Mouse (Mus musculus) embryonic facial prominence, embryonic 10.5 days (tissue): ENCODE data around the gene Lrch1. TPM values are rescaled to one million over a fixed set of nuclear protein-coding genes. Genes with fewer than 3 reads are reported as not detected.
A peak's percentile ranks its signal among the peaks of the same experiment; 100 is the strongest.

Experiments
- DNase-seq: peaks from one replicate; pipeline ENCODE4 v3.0.0-alpha.2; 2017; ENCODE audit warnings: low spot score
- H3K27ac ChIP-seq: fragments of 300-500 bp; sonication (generic); replicated peaks from 2 replicates; pipeline ENCODE4 v1.5.1; 2016; ENCODE audit warnings: mild to moderate bottlenecking
- H3K27me3 ChIP-seq: fragments of 300-500 bp; sonication (generic); replicated peaks from 2 replicates; pipeline ENCODE4 v1.6.1; 2016; ENCODE audit warnings: low read depth, mild to moderate bottlenecking; ENCODE audit not compliant: poor library complexity, severe bottlenecking
- H3K36me3 ChIP-seq: fragments of 300-500 bp; sonication (generic); replicated peaks from 2 replicates; pipeline ENCODE4 v1.6.1; 2016; ENCODE audit warnings: mild to moderate bottlenecking, moderate library complexity
- H3K4me1 ChIP-seq: fragments of 300-500 bp; sonication (generic); 2 replicates; pipeline ENCODE4 v1.6.1; 2016
- H3K4me3 ChIP-seq: fragments of 300-500 bp; sonication (generic); 2 replicates; pipeline ENCODE4 v1.5.1; 2016; ENCODE audit warnings: mild to moderate bottlenecking, moderate library complexity
- H3K9me3 ChIP-seq: fragments of 300-500 bp; sonication (generic); 2 replicates; pipeline ENCODE4 v1.6.1; 2016; ENCODE audit warnings: mild to moderate bottlenecking
- WGBS: fragments of 180-500 bp; shearing (Covaris S2); methylation state at CpG from one replicate; pipeline ENCODE4 v1.1.7; 2016; 5-methylcytosine and 5-hydroxymethylcytosine counted together
- polyA plus RNA-seq: library from polyadenylated mRNA; unstranded; fragments of >200 nt; fragmentation: Nextera tagmentation; extraction: Ambion mirVana; gene quantifications from 2 replicates; pipeline ENCODE4 v1.2.1, GENCODE M21; 2016

Gene Lrch1
- polyA plus RNA-seq, 1 experiment from 2014 or later: 9.1 TPM

DNA sequence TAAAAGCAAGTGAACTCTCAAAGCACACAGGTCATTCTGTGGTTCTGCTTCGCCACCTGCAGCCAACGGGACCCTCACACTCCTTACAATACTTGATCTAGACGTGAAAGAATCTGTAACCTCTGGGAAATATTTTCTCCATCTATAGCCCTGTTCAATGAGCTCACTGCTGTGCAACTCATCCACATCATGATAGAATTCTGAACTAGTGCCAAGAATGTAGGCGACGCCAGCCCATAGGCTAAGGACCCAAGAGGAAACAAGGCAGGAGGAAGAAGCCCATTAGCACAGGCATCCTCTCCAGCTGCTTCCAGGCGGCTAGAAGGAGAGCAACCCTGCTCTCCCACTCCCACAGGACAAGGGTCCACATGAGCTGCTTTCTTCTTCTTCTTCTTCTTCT, 98.7 kb downstream of the Lrch1 start:
- H3K9me3 ChIP-seq: no peaks in the 10 kb centered on the region
- no peaks in the 10 kb centered on the region for H3K27me3 ChIP-seq
- DNase-seq: no peak
- 87% methylated on average over 6 of the region's 6 CpGs for WGBS
- H3K4me3 ChIP-seq: no peak overlapping the region
- peaks cover 42% of the 10 kb centered on the region for H3K4me1 ChIP-seq
- H3K36me3 ChIP-seq: no peaks in the 10 kb centered on the region
- no peak overlapping the region for H3K27ac ChIP-seq

DNA sequence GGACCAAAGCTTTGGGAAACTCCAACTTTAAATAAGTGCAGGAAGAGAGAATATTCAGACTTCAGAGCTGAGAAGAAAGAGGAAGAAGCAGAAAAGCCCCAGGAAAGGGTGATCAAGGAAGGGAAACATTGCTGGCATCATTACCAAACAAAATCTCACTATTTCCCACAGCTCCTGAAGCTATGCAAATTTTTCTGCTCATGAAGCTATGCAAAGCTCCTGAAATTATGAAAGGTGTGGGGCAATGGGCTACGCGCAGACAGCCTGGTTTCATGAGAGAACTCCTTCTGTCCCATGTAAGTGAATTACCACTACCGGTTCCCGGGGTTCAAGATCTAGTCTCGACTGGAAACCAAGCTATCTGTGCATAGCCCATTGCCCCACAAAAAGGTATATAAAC, 99.5 kb downstream of the Lrch1 start:
- Histone ChIP-seq H3K4me1 (peaks cover 37% of the 10 kb centered on the region), H3K4me3 (no peak overlapping the region), H3K27me3 (no peaks in the 10 kb centered on the region), H3K9me3 (no peaks in the 10 kb centered on the region), H3K27ac (no peak overlapping the region), H3K36me3 (no peaks in the 10 kb centered on the region)
- 95% methylated on average over 5 of the region's 5 CpGs for WGBS
- DNase-seq: no peak

DNA sequence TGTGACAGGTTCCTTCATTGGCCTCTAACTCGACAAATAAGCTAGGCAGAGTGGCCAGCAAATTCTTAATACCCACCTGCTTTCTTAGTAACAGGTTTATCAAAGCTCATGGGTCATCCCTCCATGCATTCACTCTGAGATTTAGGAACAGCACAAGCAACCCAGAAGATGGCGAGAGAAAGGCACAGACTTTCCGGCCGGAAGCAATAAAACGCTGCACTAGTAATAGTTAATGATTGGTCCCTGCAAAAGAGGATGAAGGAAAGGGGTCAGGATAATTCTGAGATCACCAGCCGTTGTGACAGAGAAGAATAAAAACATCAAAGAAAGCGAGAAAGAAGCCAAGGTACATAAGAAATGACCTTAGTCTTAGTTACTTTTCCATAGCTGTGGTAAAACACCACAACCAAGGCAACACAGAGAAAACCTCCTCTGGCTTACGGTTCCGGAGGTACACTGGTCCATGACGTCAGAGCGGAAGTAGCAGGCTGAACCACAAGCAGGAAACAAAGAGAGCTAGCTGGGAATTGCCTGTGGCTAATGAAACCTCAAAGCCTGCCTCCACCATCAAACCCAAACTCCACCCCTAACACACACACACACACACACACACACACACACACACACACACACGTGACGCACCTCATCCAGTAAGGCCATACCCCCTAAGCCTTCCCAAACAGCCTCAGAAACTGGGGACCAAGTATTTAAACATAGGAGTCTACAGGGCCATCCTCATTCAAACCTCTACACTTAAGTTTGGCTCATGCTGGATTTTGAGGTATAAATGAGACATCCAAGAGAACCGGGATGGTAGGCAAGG, 100.2 kb downstream of the Lrch1 start:
- WGBS: 77% methylated on average over 14 of the region's 14 CpGs
- H3K27me3 ChIP-seq: no peaks in the 10 kb centered on the region
- DNase-seq: no peak
- H3K9me3 ChIP-seq: no peaks in the 10 kb centered on the region
- H3K36me3 ChIP-seq: no peaks in the 10 kb centered on the region
- no peak overlapping the region for H3K4me3 ChIP-seq
- no peak overlapping the region for H3K27ac ChIP-seq
- H3K4me1 ChIP-seq: peaks cover 31% of the 10 kb centered on the region

DNA sequence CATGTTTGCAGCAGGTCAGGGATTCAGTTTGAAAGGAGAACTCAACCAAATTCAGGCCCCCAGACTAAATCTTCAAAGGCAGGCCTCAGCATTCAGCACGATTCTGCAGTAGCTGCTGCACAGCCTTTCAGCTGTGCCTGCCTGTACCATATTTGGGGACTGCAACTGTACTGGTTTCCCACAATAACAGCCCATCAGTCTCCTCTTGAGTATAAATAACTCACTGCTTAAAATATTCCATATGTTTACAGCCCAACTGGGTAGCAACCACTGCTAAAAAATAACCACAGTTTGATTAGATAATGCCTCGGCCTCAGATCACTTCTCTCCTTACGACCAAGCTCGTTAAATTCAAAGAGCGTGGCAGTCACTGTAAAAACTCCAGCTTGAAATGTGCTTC, 101.0 kb downstream of the Lrch1 start:
- no peaks in the 10 kb centered on the region for H3K27me3 ChIP-seq
- H3K9me3 ChIP-seq: no peaks in the 10 kb centered on the region
- DNase-seq: no peak
- H3K27ac ChIP-seq: no peak overlapping the region
- H3K36me3 ChIP-seq: no peaks in the 10 kb centered on the region
- peaks cover 22% of the 10 kb centered on the region for H3K4me1 ChIP-seq
- no peak overlapping the region for H3K4me3 ChIP-seq
- 62% methylated on average over 5 of the region's 5 CpGs for WGBS

DNA sequence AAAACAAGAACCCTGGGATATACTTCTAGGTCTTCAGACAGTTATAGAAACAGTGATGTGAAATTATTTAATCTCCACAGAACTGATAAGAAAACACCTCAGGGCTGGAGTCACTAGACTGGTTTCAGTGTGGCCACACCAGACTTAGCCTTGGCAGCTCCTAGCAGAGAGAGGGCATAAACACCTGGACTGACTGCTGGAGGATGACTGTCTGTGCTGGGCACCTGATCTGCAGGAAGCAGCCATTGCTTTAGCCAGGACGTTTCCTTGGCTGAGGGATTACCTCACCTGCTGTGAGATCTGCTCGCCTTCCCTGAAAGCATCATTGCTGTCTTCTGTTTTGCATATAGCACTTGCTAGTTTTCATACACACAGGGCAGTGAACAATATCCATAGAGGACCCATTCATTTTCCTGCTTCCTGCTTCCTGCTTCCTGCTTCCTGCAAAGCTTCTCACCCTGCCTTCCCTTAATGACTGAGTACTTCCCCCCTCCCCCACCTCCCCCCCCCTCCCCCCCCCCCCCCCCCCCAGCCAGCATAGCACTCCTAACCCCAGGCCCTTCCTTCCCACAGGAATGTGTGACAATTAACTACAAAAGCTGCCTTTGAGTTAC, 101.9 kb downstream of the Lrch1 start:
- H3K9me3 ChIP-seq: no peaks in the 10 kb centered on the region
- H3K4me1 ChIP-seq: peaks cover 24% of the 10 kb centered on the region
- H3K27me3 ChIP-seq: no peaks in the 10 kb centered on the region
- H3K4me3 ChIP-seq: no peak overlapping the region
- DNase-seq: no peak
- no peaks in the 10 kb centered on the region for H3K36me3 ChIP-seq
- 26% methylated on average over 2 of the region's 2 CpGs for WGBS
- no peak overlapping the region for H3K27ac ChIP-seq

DNA sequence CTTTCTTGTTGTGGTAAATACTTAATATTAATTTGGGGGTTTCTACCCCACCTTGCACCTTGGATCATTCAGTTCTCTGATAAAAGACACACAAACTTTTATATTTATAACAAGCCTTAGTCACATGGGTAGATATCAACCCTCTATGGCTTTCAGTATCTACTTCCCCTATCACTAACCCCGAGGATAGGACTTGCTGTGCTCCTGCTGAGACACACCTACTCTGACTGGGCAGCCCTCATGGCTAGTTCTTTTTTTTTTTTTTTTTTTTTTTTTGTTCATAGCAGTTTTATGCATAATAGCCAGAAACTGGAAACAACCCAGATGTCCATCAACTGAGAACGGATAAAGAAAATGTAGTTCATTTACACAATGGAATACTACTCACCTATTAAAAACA, 106.0 kb downstream of the Lrch1 start:
- Histone ChIP-seq H3K27ac (no peak overlapping the region), H3K4me1 (peaks cover 25% of the 10 kb centered on the region), H3K4me3 (no peak overlapping the region), H3K36me3 (no peaks in the 10 kb centered on the region), H3K9me3 (no peaks in the 10 kb centered on the region), H3K27me3 (no peaks in the 10 kb centered on the region)
- no peak for DNase-seq
- WGBS: 80% methylated on average over 2 of the region's 2 CpGs

DNA sequence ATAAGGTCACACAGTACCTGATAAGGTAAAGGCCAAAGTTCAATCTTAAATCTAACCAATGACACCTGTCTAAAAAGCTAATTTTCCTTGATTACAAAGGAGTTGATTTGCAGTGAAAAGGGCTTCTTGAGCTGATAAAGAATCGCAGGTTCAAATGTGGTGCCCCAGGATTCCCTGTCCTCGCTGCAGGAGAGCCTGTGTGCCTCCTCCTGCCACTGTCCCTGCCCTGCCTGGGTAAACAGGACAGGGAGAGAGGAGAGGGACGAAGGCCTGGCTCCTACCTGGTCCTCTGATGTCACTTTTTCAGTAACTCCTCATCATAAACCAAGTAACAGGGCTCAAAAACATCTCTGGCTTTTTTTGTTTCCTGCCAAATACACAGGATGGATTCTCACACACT, 106.4 kb downstream of the Lrch1 start:
- H3K36me3 ChIP-seq: no peaks in the 10 kb centered on the region
- WGBS: 75% methylated on average over 3 of the region's 3 CpGs
- H3K27me3 ChIP-seq: no peaks in the 10 kb centered on the region
- H3K4me1 ChIP-seq: peaks cover 21% of the 10 kb centered on the region
- H3K9me3 ChIP-seq: no peaks in the 10 kb centered on the region
- H3K27ac ChIP-seq: no peak overlapping the region; the same call in 1 of the 2 replicates
- no peak overlapping the region for H3K4me3 ChIP-seq
- no peak for DNase-seq

DNA sequence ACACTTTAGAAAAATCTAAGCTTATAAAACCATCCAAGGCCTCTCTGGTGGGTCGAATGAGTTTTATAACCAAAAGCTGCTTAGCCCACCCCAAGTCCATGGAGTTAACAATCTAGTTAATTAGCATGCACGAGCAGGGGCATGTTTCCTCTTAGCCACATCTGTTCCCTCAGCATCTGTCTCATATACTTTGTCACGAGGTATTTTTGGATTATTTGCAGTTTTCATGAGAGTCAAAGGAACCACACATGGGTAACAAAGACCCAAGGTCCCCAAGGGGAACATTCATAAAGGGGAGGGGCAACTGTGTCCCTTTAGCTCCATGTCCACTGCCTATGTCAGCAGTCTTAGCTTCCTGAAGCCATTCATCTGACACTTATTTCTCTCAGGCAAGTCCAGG, 106.9 kb downstream of the Lrch1 start:
- DNase-seq: no peak
- H3K36me3 ChIP-seq: no peaks in the 10 kb centered on the region
- H3K4me3 ChIP-seq: no peak overlapping the region
- H3K27me3 ChIP-seq: no peaks in the 10 kb centered on the region
- WGBS: 59% methylated on average over 3 of the region's 3 CpGs
- H3K27ac ChIP-seq: 0 out of 2 replicates have a peak overlapping the region, but pooled peaks have one; percentile 30
- no peaks in the 10 kb centered on the region for H3K9me3 ChIP-seq
- peaks cover 18% of the 10 kb centered on the region for H3K4me1 ChIP-seq

DNA sequence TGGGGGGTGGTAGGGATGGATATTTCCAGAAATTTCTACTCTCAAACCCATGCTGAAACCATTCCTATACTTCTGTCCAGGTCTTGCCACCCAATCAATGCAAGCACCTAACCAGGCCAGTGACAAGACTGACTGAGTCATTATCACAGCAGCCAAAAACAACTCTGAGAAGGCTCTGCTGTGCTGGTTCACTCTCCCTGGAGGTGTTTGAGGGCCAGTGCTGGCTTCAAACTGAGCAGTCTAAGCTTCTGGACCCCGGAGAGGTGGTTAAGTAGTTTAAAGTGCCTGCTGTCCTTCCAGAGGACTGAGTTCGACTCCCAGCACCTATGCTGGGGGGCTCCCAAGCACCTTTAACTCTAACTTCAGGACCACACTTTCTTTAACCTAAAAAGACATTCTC, 107.3 kb downstream of the Lrch1 start:
- Histone ChIP-seq H3K4me3 (no peak overlapping the region), H3K4me1 (peaks cover 18% of the 10 kb centered on the region), H3K27me3 (no peaks in the 10 kb centered on the region), H3K36me3 (no peaks in the 10 kb centered on the region), H3K9me3 (no peaks in the 10 kb centered on the region), H3K27ac (peak overlapping the region; percentile 30; the same call in 1 of the 2 replicates)
- 79% methylated on average over 2 of the region's 2 CpGs for WGBS
- no peak for DNase-seq

DNA sequence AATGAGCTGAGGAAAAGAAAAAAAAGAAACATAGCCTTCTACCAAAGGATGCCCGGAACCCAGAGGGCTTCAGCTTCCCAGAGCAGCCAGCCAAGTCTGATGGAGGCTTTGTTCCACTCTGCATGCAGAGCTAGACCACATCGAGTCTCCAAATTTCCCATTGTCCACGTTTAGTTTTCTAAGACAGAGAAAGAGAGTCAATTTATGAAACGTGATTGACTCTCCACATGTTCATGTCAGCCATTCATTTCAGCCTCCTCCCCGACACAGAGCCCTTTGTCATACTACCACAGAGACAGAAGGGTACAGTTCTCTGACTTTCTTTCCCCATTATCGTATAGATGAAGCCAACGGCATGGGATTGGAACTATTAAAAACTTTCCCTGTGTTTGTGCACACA, 108.9 kb downstream of the Lrch1 start:
- H3K27ac ChIP-seq: no peak overlapping the region
- no peaks in the 10 kb centered on the region for H3K27me3 ChIP-seq
- H3K36me3 ChIP-seq: no peaks in the 10 kb centered on the region
- no peak for DNase-seq
- 89% methylated on average over 7 of the region's 7 CpGs for WGBS
- H3K4me1 ChIP-seq: peaks cover 22% of the 10 kb centered on the region
- H3K9me3 ChIP-seq: no peaks in the 10 kb centered on the region
- no peak overlapping the region for H3K4me3 ChIP-seq

DNA sequence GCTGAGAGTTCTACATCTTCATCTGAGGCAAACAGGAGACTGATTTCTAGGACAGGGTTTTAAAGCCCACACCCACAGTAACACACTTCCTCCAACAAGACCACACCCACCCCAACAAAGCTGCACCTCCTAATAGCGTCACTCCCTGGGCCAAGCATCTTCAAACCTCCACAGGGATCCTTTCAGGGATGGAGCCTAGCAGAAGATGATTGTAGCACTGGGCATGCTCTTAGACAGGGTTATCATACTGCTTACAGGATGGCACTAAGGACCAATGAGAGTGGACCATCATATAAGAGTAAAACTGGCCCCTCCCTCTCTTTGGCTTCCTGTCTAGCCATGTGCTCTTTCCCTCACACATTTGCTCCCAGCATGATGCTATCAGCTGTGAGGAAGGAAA, 112.7 kb downstream of the Lrch1 start:
- 70% methylated on average over 1 of the region's 1 CpGs for WGBS
- Histone ChIP-seq H3K4me1 (peaks cover 12% of the 10 kb centered on the region; the same call in 1 of the 2 replicates), H3K27ac (no peak overlapping the region), H3K4me3 (no peak overlapping the region), H3K9me3 (no peaks in the 10 kb centered on the region), H3K27me3 (no peaks in the 10 kb centered on the region), H3K36me3 (no peaks in the 10 kb centered on the region)
- DNase-seq: no peak

DNA sequence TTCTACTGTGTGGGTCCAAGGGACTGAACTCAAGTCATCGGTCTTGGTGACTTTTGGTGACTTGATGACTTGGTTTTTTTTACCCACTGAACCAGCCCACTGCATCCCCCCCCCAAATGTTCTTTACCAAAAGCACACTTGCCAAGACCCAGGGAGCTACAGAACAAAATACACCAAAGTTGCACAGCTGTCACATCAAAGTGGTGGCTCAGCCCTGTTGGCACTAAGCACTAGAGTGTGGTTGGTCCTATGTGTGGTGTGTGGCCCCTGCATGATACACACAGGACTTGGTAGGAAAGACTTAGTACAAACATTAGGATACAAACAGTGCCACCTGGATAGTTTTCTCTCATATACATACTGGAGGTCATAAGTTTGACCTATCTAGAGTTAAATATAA, 113.5 kb downstream of the Lrch1 start:
- H3K9me3 ChIP-seq: no peaks in the 10 kb centered on the region
- peaks cover 12% of the 10 kb centered on the region; the same call in 1 of the 2 replicates for H3K4me1 ChIP-seq
- no peak overlapping the region for H3K27ac ChIP-seq
- H3K27me3 ChIP-seq: no peaks in the 10 kb centered on the region
- WGBS: 97% methylated on average over 1 of the region's 1 CpGs
- DNase-seq: no peak
- H3K36me3 ChIP-seq: no peaks in the 10 kb centered on the region
- no peak overlapping the region for H3K4me3 ChIP-seq

DNA sequence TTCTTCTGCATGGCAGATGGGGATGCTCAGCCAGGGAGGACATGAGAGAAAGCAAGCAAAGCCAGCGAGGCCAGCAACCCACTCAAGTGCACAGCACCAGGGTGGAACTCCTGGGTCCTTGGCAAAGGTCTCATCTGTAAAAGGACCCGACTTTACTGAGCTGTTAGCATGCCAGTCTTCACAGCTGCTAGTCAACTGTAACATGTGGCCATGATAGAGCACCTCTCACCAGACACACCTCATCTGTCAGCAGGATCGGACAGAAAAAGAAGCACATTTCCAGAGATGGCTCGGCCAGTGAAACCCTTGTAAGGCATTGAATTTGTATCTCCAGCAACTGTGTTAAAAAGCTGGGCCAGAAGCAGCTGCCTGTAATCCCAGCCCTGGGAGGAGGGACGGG, 116.0 kb downstream of the Lrch1 start:
- Histone ChIP-seq H3K27me3 (no peaks in the 10 kb centered on the region), H3K27ac (peak overlapping the region; percentile 14; the same call in 1 of the 2 replicates)
- WGBS: 84% methylated on average over 5 of the region's 5 CpGs

More for the DNA sequence above, 116.0 kb downstream of the Lrch1 start:
- Histone ChIP-seq H3K4me1 (peaks cover 12% of the 10 kb centered on the region; the same call in 1 of the 2 replicates), H3K36me3 (no peaks in the 10 kb centered on the region), H3K9me3 (no peaks in the 10 kb centered on the region), H3K4me3 (no peak overlapping the region)
- no peak for DNase-seq
